Mouse (Mus musculus) erythroblast, embryonic 14.5 days (primary cell): ENCODE data around the gene Txnrd1.

ENCODE experiments used
- GATA1 ChIP-seq: IDR thresholded peaks from 2 replicates; pipeline ENCODE4 v1.6.1; 2012; ENCODE audit warnings: low read length, inconsistent platforms, mixed read lengths
- TAL1 ChIP-seq: IDR thresholded peaks from 3 replicates; pipeline ENCODE4 v1.6.1; 2012; ENCODE audit warnings: low read length, inconsistent platforms, mixed read lengths

- TF ChIP-seq TAL1, result no peak
- TF ChIP-seq GATA1, result no peak
Measured at GRCm38 (mm10) chr10:82900546-82900945, 66.8 kb downstream of the Txnrd1 start.
